Mouse (Mus musculus): ENCODE data around the gene Ctcf. TPM values are rescaled to one million over a fixed set of nuclear protein-coding genes. Genes with fewer than 3 reads are reported as not detected.

Ctcf gene
- polyA plus RNA-seq, 1 experiment from 2014 or later = 108 TPM

DNA sequence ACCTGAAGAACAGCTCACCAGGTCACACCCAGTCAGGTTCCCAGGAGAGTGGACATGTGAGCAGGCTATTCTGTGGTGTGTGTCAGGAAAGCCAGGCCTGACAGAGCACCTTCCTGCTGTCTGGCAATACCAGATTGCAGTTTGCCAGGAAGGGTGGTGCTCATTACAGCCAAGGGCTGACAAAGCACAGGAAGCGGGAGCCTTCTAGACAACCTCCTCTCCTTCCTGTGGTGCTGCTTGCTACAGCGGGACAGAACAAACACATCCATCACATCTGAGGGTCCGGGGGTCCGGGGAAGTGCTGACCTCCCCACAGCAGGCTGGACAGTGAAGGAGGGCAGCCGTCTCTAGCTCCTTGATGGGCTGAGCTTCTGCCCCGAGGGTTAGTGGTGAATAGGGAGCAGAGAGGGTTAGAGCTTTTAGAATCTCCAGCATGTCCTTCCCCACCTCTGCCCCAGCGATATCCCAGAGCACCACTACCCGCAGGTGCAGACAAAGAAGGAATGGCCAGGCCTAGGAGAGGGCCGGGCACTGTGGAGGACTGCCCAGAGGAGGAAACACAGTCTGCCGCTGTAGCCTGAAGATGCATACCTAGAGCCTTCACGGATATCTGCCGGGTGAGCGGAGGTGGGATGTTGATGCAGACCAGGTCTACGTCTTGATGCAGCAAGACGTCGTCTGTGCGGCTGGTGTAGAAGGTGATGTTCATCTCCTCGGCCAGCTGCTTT, 91.2 kb downstream of the Ctcf start:
- H3K4me2 ChIP-seq = no peak overlapping the region
- H3K36me3 ChIP-seq = peaks cover 30% of the 10 kb centered on the region
- WGBS = 83% methylated on average over 18 of the region's 18 CpGs
- no peaks in the 10 kb centered on the region for H3K9me3 ChIP-seq
- H3K9ac ChIP-seq = no peak overlapping the region
- H3K4me1 ChIP-seq = no peaks in the 10 kb centered on the region
- ATAC-seq (ENCODE audit: insufficient number of reproducible peaks, low FRiP score, low TSS enrichment, low read depth) = no peak
- H3K27me3 ChIP-seq = no peaks in the 10 kb centered on the region
- peak overlapping the region; percentile 2; the same call in 1 of the 2 replicates for H3K27ac ChIP-seq
- H3K4me3 ChIP-seq = no peak overlapping the region

DNA sequence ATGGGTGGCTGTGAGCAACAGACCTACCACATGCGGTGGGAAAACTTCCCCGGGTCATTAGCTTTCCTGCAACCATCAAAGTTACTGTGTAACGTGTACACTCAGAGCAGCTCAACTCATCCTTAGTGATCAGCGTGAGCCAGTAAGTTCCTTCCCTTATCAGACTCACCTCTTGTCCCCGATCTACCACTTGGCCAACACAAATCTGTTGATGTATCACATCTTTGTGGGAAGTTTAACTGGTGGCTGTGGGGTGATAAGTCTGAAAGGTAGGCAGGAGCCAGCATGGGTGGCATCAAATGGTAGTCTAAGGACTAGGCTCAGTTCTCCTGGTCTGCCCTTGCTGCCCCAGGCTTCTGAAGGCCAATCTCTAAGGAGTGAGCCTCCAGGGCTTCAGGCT, 95.8 kb downstream of the Ctcf start:
- Histone ChIP-seq H3K9ac (no peak overlapping the region), H3K27me3 (no peaks in the 10 kb centered on the region), H3K36me3 (peaks cover 9% of the 10 kb centered on the region), H3K27ac (no peak overlapping the region), H3K4me2 (no peak overlapping the region), H3K9me3 (no peaks in the 10 kb centered on the region), H3K4me3 (no peak overlapping the region), H3K4me1 (no peaks in the 10 kb centered on the region)
- ATAC-seq (ENCODE audit: insufficient number of reproducible peaks, low FRiP score, low TSS enrichment, low read depth) = no peak
- 91% methylated on average over 5 of the region's 5 CpGs for WGBS

MicroRNA genes within 50 kb of the gene (microRNA counts, 519-probe panel; counts per million panel counts)
- 2,229 counts per million, percentile 43 among the panel's probes with 10 or more counts for microRNA mmu-miR-1966

Small RNAs within 50 kb of the gene (microRNA-seq; reads per million reads assigned to microRNA genes)
- gene Mir1966 = not detected

Other genes starting within 250 kb of the Ctcf start
- not detected in 2 replicates for gene Kctd19, start 223.1 kb upstream of the Ctcf start, polyA plus RNA-seq (2015; fragmentation: Nextera tagmentation; extraction: Ambion mirVana)
- 0.37 and 0.53 TPM in 2 replicates for gene Lrrc36, start 223.0 kb upstream of the Ctcf start, polyA plus RNA-seq (2015; fragmentation: Nextera tagmentation; extraction: Ambion mirVana)
- gene Tppp3, start 165.0 kb upstream of the Ctcf start, polyA plus RNA-seq (2015; fragmentation: Nextera tagmentation; extraction: Ambion mirVana) = 160 and 305 TPM in 2 replicates
- gene Zdhhc1, start 139.7 kb upstream of the Ctcf start, polyA plus RNA-seq (2015; fragmentation: Nextera tagmentation; extraction: Ambion mirVana) = 40.0 and 42.2 TPM in 2 replicates
- 1.2 and 1.9 TPM in 2 replicates for gene Hsd11b2, start 117.8 kb upstream of the Ctcf start, polyA plus RNA-seq (2015; fragmentation: Nextera tagmentation; extraction: Ambion mirVana)
- gene Atp6v0d1, start 70.5 kb upstream of the Ctcf start, polyA plus RNA-seq (2015; fragmentation: Nextera tagmentation; extraction: Ambion mirVana) = 97.4 and 103 TPM in 2 replicates
- gene Ripor1, start 31.3 kb upstream of the Ctcf start, polyA plus RNA-seq (2015; fragmentation: Nextera tagmentation; extraction: Ambion mirVana) = 20.9 and 24.6 TPM in 2 replicates
- 1.8 and 2.4 TPM in 2 replicates for gene Agrp, start 825 bp downstream of the Ctcf start, polyA plus RNA-seq (2015; fragmentation: Nextera tagmentation; extraction: Ambion mirVana)
- 0.47 and 0.58 TPM in 2 replicates for gene Carmil2, start 49.7 kb downstream of the Ctcf start, polyA plus RNA-seq (2015; fragmentation: Nextera tagmentation; extraction: Ambion mirVana)
- gene Acd, start 64.5 kb downstream of the Ctcf start, polyA plus RNA-seq (2015; fragmentation: Nextera tagmentation; extraction: Ambion mirVana) = 62.6 and 63.2 TPM in 2 replicates
- gene Pard6a, start 64.6 kb downstream of the Ctcf start, polyA plus RNA-seq (2015; fragmentation: Nextera tagmentation; extraction: Ambion mirVana) = 15.2 and 17.5 TPM in 2 replicates
- 0.12 TPM in 1 of 2 replicates, not detected in the other for gene 4933405L10Rik, start 71.1 kb downstream of the Ctcf start, polyA plus RNA-seq (2015; fragmentation: Nextera tagmentation; extraction: Ambion mirVana)
- 21.7 and 23.0 TPM in 2 replicates for gene Enkd1, start 71.6 kb downstream of the Ctcf start, polyA plus RNA-seq (2015; fragmentation: Nextera tagmentation; extraction: Ambion mirVana)
- 20.1 and 22.1 TPM in 2 replicates for gene Gfod2, start 122.1 kb downstream of the Ctcf start, polyA plus RNA-seq (2015; fragmentation: Nextera tagmentation; extraction: Ambion mirVana)
- gene Ranbp10, start 190.8 kb downstream of the Ctcf start, polyA plus RNA-seq (2015; fragmentation: Nextera tagmentation; extraction: Ambion mirVana) = 11.1 and 11.7 TPM in 2 replicates
- 0.28 and 0.47 TPM in 2 replicates for gene Tsnaxip1, start 191.2 kb downstream of the Ctcf start, polyA plus RNA-seq (2015; fragmentation: Nextera tagmentation; extraction: Ambion mirVana)
- 42.3 and 44.7 TPM in 2 replicates for gene Cenpt, start 216.7 kb downstream of the Ctcf start, polyA plus RNA-seq (2015; fragmentation: Nextera tagmentation; extraction: Ambion mirVana)
- gene Thap11, start 218.6 kb downstream of the Ctcf start, polyA plus RNA-seq (2015; fragmentation: Nextera tagmentation; extraction: Ambion mirVana) = 71.2 and 73.0 TPM in 2 replicates
- gene Nutf2, start 224.0 kb downstream of the Ctcf start, polyA plus RNA-seq (2015; fragmentation: Nextera tagmentation; extraction: Ambion mirVana) = 195 and 202 TPM in 2 replicates
- 47.3 and 49.5 TPM in 2 replicates for gene Edc4, start 244.3 kb downstream of the Ctcf start, polyA plus RNA-seq (2015; fragmentation: Nextera tagmentation; extraction: Ambion mirVana)